Mouse (Mus musculus) heart, postnatal 0 days (tissue): Measurements from ENCODE around the gene Polk. TPM values are rescaled to one million over a fixed set of nuclear protein-coding genes. Genes with fewer than 3 reads are reported as not detected.

Source experiments
- ATAC-seq: fragments of 200-750 bp; cut with Nextera tagmentation; 2 replicates; pipeline ENCODE4 v1.8.0; 2017; ENCODE audit warnings: low read depth, moderate number of reproducible peaks, moderate library complexity; ENCODE audit not compliant: insufficient read depth
- DNase-seq: peaks from one replicate; pipeline ENCODE4 v3.0.0-alpha.2; 2016; ENCODE audit warnings: low spot score
- H3K27ac ChIP-seq: fragments of 300-500 bp; sonication (generic); 2 replicates; pipeline ENCODE4 v1.5.1; 2014; ENCODE audit warnings: low read depth, mild to moderate bottlenecking
- H3K27me3 ChIP-seq: fragments of 300-500 bp; sonication (generic); 2 replicates; pipeline ENCODE4 v1.6.1; 2014; ENCODE audit warnings: low read length, mixed read lengths; ENCODE audit not compliant: control insufficient read depth, insufficient read depth
- H3K36me3 ChIP-seq: fragments of 300-500 bp; sonication (generic); replicated peaks from 2 replicates; pipeline ENCODE4 v1.6.1; 2014; ENCODE audit warnings: low read length, mixed read lengths; ENCODE audit not compliant: control insufficient read depth, insufficient read depth
- H3K4me1 ChIP-seq: fragments of 300-500 bp; sonication (generic); 2 replicates; pipeline ENCODE4 v1.6.1; 2014; ENCODE audit warnings: antibody characterized with exemption; ENCODE audit not compliant: control insufficient read depth, insufficient read depth
- H3K4me2 ChIP-seq: fragments of 300-500 bp; sonication (generic); 2 replicates; pipeline ENCODE4 v1.6.1; 2014; ENCODE audit warnings: low read depth, mild to moderate bottlenecking, low read length, moderate library complexity
- H3K4me3 ChIP-seq: fragments of 300-500 bp; sonication (generic); 2 replicates; pipeline ENCODE4 v1.5.1; 2014; ENCODE audit warnings: low read depth, low read length
- H3K9ac ChIP-seq: fragments of 300-500 bp; sonication (generic); replicated peaks from 2 replicates; pipeline ENCODE4 v1.6.1; 2014; ENCODE audit warnings: low read depth, low read length, mixed read lengths
- H3K9me3 ChIP-seq: fragments of 300-500 bp; sonication (generic); replicated peaks from 2 replicates; pipeline ENCODE4 v1.6.1; 2016; ENCODE audit warnings: low read length; ENCODE audit not compliant: control insufficient read depth
- CTCF ChIP-seq: IDR thresholded peaks from 2 replicates; pipeline ENCODE4 v1.5.1; 2016; ENCODE audit warnings: antibody characterized with exemption, control low read depth, low read depth
- EP300 ChIP-seq: IDR thresholded peaks from 2 replicates; pipeline ENCODE4 v1.6.1; 2016; ENCODE audit warnings: antibody characterized with exemption, low read depth
- WGBS: fragments of 180-500 bp; shearing (Covaris S2); extraction: QIAGEN DNeasy Blood & Tissue Kit; methylation state at CpG from one replicate; pipeline ENCODE4 v1.1.7; 2014; 5-methylcytosine and 5-hydroxymethylcytosine counted together
- polyA plus RNA-seq: library from polyadenylated mRNA; unstranded; fragments of >200 nt; fragmentation: Nextera tagmentation; extraction: Ambion mirVana; gene quantifications from 2 replicates; pipeline ENCODE4 v1.2.1, GENCODE M21; 2015
- total RNA-seq: library from RNA; depleted of rRNA; stranded (reverse); fragments of >200 nt; gene quantifications from 2 replicates; pipeline ENCODE4 v1.2.3, GENCODE M21; 2014; ENCODE audit warnings: low replicate concordance

Polk gene
- total and polyA plus RNA-seq, 2 experiments from 2014 or later = 2.8 to 6.5 TPM

GRCm38 (mm10) chr13:96440436-96440835 lies 101.9 kb downstream of the Polk start:
- WGBS = 64% methylated on average over 4 of the region's 4 CpGs
- H3K36me3 ChIP-seq = no peaks in the 10 kb centered on the region
- peaks cover 4% of the 10 kb centered on the region; the same call in 1 of the 2 replicates for H3K4me1 ChIP-seq
- H3K27ac ChIP-seq = no peak overlapping the region
- H3K9me3 ChIP-seq = no peaks in the 10 kb centered on the region
- ATAC-seq (no peak), DNase-seq (no peak)
- no peak overlapping the region for H3K9ac ChIP-seq
- no peak overlapping the region for H3K4me3 ChIP-seq
- no peaks in the 10 kb centered on the region for H3K27me3 ChIP-seq
- TF ChIP-seq EP300 (no peak), CTCF (no peak)
- H3K4me2 ChIP-seq = no peak overlapping the region

- no peak overlapping the region for H3K4me3 ChIP-seq
- WGBS = 82% methylated on average over 1 of the region's 1 CpGs
- no peak overlapping the region for H3K9ac ChIP-seq
- no peak overlapping the region for H3K27ac ChIP-seq
- no peaks in the 10 kb centered on the region for H3K9me3 ChIP-seq
- H3K27me3 ChIP-seq = no peaks in the 10 kb centered on the region
- DNase-seq (no peak), ATAC-seq (no peak)
- no peaks in the 10 kb centered on the region for H3K36me3 ChIP-seq
- TF ChIP-seq CTCF = no peak
- no peak for TF ChIP-seq EP300
- H3K4me2 ChIP-seq = no peak overlapping the region
- H3K4me1 ChIP-seq = peaks cover 26% of the 10 kb centered on the region
Observed at GRCm38 (mm10) chr13:96436921-96437320, 105.5 kb downstream of the Polk start.

- no peaks in the 10 kb centered on the region for H3K9me3 ChIP-seq
- H3K4me2 ChIP-seq = peak overlapping the region; percentile 48
- no peaks in the 10 kb centered on the region for H3K27me3 ChIP-seq
- ATAC-seq = peak; percentile 58
- TF ChIP-seq CTCF (peak; percentile 39), EP300 (no peak)
- H3K9ac ChIP-seq = no peak overlapping the region
- no peaks in the 10 kb centered on the region for H3K36me3 ChIP-seq
- peak overlapping the region; percentile 44; the same call in 1 of the 2 replicates for H3K27ac ChIP-seq
- H3K4me1 ChIP-seq = peaks cover 26% of the 10 kb centered on the region
- 0 out of 2 replicates have a peak overlapping the region, but pooled peaks have one; percentile 7 for H3K4me3 ChIP-seq
- peak; percentile 50 for DNase-seq
- 23% methylated on average over 12 of the region's 13 CpGs for WGBS
Observed at GRCm38 (mm10) chr13:96435793-96436192, 106.6 kb downstream of the Polk start.

GRCm38 (mm10) chr13:96434899-96435331 lies 107.5 kb downstream of the Polk start:
- Histone ChIP-seq H3K27me3 (no peaks in the 10 kb centered on the region), H3K4me1 (peaks cover 26% of the 10 kb centered on the region), H3K9ac (no peak overlapping the region), H3K27ac (peak overlapping the region; percentile 44), H3K4me2 (peak overlapping the region; percentile 48), H3K4me3 (0 out of 2 replicates have a peak overlapping the region, but pooled peaks have one; percentile 7), H3K36me3 (no peaks in the 10 kb centered on the region), H3K9me3 (no peaks in the 10 kb centered on the region)
- DNase-seq (peak; percentile 56), ATAC-seq (peak; percentile 21; the same call in 1 of the 2 replicates)
- WGBS = 18% methylated on average over 5 of the region's 5 CpGs
- TF ChIP-seq EP300 (no peak), CTCF (no peak)

- Histone ChIP-seq H3K27ac (peak overlapping the region; percentile 44), H3K27me3 (no peaks in the 10 kb centered on the region)
Observed at GRCm38 (mm10) chr13:96433648-96434190, 108.7 kb downstream of the Polk start.

GRCm38 (mm10) chr13:96433041-96433440 lies 109.3 kb downstream of the Polk start:
- no peaks in the 10 kb centered on the region for H3K36me3 ChIP-seq
- H3K27ac ChIP-seq = peak overlapping the region; percentile 44; the same call in 1 of the 2 replicates
- WGBS = 68% methylated on average over 6 of the region's 6 CpGs
- no peak overlapping the region for H3K9ac ChIP-seq
- TF ChIP-seq CTCF (no peak), EP300 (no peak)
- DNase-seq (no peak), ATAC-seq (no peak)
- H3K9me3 ChIP-seq = no peaks in the 10 kb centered on the region
- H3K4me3 ChIP-seq = no peak overlapping the region
- no peak overlapping the region for H3K4me2 ChIP-seq
- H3K4me1 ChIP-seq = peaks cover 26% of the 10 kb centered on the region
- no peaks in the 10 kb centered on the region for H3K27me3 ChIP-seq

More at GRCm38 (mm10) chr13:96433648-96434190, 108.7 kb downstream of the Polk start:
- Histone ChIP-seq H3K4me3 (no peak overlapping the region), H3K4me1 (peaks cover 26% of the 10 kb centered on the region), H3K9me3 (no peaks in the 10 kb centered on the region), H3K36me3 (no peaks in the 10 kb centered on the region), H3K4me2 (no peak overlapping the region), H3K9ac (no peak overlapping the region)
- TF ChIP-seq EP300 (0 out of 2 replicates have a peak, but pooled peaks have one; percentile 40), CTCF (no peak)
- 44% methylated on average over 11 of the region's 11 CpGs for WGBS
- peak; percentile 28 for ATAC-seq
- no peak for DNase-seq
